Mouse (Mus musculus) frontal cortex, adult (tissue): Measurements from ENCODE around the gene Paqr7.

Experiments
- ATAC-seq: cut with Nextera tagmentation; 2 replicates; pipeline ENCODE4 v1.9.2; 2017; ENCODE audit warnings: mild to moderate bottlenecking, moderate library complexity, mixed read lengths; ENCODE audit not compliant: low TSS enrichment

Paqr7 gene

GRCm38 (mm10) chr4:134534932-134535786 is 38.7 kb downstream of the Paqr7 start, which contains the start of gene Mtfr1l:
Gene Mtfr1l, minus strand, starts transcription at chr4:134535387.
- peak; percentile 96 for ATAC-seq

GRCm38 (mm10) chr4:134535787-134536151 is 39.3 kb downstream of the Paqr7 start:
- ATAC-seq, result 0 out of 2 replicates have a peak, but pooled peaks have one; percentile 2

GRCm38 (mm10) chr4:134538997-134539580 is 42.6 kb downstream of the Paqr7 start:
- ATAC-seq, result no peak

DNA sequence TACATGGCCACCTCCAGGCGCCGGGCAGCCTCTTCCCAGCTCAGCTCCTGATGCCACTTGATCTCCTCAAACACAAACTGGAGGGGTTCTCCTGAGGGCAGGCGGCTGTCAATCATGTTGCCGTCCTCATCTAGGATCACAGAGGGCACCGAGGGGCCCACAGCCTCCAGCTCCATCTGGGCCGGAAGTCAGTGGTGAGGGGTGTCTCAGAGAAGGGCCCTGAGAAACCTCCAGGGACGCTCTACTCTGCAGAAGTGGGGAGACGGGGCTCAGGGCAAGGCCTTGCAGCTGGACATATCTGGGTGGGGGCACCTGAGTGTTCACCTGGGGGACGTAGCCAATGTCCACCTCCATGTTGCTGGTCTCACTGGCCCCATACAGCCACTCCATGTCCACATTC is 46.2 kb downstream of the Paqr7 start:
- ATAC-seq, result no peak

DNA sequence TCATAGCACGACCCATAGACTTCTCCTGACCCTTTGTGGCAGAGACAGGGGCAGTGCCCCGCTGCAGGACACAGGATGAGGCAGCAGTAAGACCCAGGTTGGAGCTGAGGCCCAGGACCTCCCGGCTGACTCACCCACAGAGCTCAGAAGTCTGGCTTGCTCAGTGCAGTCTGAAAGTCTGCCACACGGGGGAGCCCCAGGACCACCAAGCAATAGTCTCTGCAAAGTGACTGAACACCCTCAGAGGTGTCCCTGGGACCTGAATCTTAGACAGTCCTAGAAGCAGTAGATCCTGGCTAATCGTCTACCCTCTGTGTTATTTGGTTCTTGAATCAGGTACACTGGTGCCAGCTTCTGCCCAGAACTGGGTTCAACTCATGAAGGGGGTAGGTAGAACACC is 46.8 kb downstream of the Paqr7 start:
- peak; percentile 79 for ATAC-seq

DNA sequence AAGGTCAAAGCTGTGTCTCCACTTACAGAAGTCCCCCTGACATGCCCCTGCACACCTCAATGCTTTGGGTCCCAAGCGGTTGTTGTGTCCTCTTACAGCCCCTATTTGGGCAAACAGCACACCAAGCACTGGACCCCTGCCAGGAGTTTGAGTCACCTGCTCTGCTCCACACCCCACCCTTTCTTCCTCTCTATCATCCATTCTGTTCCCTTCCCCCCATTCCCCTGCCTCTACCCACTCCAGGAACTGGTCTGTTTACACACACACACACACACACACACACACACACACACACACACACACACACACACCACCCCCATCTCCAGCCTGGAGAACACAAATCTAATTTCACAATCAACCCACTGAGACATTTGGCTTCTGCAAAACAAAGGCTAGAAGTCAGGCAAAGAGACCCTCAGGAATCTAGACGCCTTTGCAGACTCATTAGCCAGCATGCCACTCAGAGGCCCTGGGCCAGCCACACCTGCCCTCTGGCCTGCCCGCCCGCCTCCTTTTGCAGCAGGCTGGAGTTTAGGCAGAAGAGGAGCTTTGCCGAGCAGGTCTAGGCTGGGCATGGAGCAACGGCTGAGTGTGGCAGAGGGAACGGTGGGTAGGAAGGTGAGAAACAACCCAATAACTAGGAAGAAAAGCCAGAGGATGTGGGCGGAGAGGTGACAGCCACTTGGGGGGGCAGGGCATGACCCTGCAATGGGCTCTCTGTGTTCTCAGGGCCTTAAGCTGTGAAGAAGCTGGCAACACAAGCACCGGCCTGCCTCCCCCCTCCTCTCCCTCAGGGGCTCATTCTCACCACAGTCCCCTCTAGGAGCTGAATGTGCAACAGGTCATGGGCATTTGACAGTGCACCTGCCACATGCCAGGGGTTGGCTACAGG is 50.6 kb downstream of the Paqr7 start:
- no peak for ATAC-seq

DNA sequence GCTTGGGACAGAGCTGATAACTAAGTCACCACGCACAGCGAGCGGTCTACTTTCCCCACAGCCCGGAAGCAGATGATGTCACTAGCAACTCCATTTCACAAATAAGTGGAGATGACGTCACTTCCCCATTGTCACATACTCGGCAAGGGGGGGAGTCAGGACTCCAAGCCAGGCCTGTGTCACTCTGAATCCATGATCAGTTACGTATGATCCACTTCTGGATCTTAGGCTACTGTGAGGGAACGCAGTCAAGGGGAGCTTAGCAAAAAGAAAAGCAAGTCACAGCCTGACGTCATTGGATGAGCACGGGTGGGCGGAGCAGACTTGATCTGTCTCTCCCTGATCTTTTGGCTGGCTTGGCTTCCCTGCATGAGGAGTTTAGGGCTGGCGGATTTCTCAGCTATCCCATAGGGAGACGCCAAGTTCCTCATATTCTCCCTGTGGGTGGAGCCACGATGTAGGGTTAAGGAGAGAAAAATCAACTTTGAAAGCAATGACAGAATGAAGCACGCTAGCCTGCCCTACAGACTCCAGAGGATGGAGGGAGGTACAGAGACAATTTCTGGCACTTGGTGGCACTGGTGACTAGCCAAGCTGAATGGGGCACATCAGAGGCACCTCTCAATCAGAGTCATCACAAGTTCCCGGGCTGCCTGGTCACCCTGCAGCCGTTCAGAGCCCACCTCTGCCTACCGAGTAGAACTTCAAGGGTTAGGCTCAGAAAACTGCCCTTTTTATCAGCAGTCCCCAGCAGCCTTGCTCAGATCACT is 51.9 kb downstream of the Paqr7 start:
- peak; percentile 16; the same call in 1 of the 2 replicates for ATAC-seq

DNA sequence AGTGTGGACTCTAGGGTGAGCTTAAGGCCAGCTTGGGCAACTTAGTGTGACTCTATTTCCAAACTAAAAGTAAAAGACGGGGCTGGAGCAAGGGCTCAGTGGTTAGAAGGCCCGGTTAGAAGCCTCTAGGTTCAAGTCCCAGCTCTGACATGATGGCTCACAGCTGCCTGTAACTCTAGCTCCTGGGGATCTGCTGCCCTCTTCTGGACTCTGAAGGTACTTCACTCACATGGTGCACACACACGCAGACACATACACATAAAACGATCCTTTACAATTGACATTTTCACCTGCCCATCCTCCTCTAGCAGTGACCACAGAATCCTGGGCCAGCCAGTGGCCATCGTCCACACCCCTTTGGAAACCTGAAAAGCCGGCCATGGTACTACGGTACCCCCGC is 53.4 kb downstream of the Paqr7 start:
- no peak for ATAC-seq

- peak; percentile 64 for ATAC-seq
Observed at GRCm38 (mm10) chr4:134551494-134552316, 55.2 kb downstream of the Paqr7 start, which contains the start of gene Selenon. Gene Selenon, minus strand, starts transcription at chr4:134552166.

- no peak for ATAC-seq
Observed at GRCm38 (mm10) chr4:134553631-134554030, 57.1 kb downstream of the Paqr7 start.

GRCm38 (mm10) chr4:134555956-134556580 is 59.6 kb downstream of the Paqr7 start:
- ATAC-seq, result no peak

DNA sequence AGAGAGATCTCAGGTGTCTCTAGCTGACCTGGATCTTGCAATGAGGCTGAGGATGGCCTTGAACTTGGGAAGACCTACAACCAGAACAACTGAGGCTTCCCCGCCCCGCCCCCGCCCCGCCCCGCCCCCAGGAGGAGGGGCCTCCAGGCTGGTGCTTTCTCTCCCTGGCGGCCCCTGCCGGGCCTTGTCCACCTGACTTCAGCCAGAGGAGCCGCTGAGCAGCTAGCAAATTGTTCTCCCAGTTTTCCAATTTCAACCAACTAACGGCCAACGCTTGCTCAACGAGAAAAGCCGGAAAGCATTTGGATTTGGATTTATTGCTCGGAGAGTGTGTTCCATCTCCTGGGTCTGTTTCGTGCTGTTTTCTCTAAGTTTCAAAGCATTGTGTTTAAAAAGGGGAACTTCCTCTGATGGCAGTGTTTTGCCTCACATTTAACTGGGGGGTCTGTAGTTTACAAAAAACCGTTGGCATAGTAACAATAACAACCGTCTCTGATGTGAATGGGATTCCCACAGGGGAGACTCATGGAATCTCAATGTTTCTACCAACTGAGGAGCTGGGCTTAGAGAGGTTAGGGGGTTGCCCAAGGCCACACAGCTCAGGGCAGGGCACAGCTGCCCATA is 61.2 kb downstream of the Paqr7 start:
- ATAC-seq, result no peak

DNA sequence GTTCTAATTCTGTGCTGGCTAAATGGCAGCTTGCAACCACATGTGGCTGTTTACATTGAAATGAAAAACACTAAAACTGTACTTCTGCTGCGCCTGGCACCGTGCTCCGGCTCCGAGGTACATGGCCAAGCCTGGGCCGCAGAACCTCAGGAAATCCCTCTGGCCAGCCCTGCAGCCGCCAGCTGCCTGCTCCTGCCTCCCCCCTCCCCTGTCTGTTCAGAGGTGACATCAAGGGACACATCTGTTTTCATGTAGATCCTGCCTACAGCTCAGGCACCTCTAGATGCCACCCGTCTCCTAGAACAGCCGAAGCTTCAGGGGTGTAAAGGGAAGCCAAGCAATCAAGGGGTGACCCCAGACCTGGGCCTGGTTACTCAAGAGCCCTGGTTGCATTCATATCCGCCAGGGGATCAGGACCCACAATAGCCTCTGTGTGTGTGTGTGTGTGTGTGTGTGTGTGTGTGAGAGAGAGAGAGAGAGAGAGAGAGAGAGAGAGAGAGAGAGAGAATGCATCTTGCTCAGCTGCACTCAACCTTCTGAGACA is 62.1 kb downstream of the Paqr7 start:
- ATAC-seq, result no peak

DNA sequence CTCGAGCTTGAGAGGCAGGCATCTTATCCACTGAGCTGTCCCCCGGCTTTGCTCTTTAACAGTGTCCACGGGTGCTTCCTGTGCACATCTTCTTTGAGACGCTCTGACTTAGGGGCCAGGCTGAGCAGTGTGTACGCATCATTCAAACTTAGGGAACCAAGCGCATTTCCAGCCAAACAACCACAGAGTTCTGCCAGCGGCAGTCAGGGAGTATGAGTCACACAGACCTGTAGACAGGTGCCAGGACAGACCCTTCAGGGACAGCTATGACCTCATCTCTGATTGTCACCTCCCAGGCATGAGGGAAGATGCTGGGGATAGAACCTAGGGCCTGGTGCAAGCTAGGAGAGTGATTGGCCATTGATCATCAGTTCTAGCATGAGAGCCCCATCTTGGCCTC is 62.7 kb downstream of the Paqr7 start:
- no peak for ATAC-seq
